Mouse (Mus musculus) ZHBTc4 (cell line): ENCODE results near the gene Bmp6.

ENCODE experiments used
- DNase-seq: peaks from one replicate; pipeline ENCODE4 v3.0.0-alpha.2; 2011; ENCODE audit warnings: low read depth, low spot score

Bmp6 gene

DNA sequence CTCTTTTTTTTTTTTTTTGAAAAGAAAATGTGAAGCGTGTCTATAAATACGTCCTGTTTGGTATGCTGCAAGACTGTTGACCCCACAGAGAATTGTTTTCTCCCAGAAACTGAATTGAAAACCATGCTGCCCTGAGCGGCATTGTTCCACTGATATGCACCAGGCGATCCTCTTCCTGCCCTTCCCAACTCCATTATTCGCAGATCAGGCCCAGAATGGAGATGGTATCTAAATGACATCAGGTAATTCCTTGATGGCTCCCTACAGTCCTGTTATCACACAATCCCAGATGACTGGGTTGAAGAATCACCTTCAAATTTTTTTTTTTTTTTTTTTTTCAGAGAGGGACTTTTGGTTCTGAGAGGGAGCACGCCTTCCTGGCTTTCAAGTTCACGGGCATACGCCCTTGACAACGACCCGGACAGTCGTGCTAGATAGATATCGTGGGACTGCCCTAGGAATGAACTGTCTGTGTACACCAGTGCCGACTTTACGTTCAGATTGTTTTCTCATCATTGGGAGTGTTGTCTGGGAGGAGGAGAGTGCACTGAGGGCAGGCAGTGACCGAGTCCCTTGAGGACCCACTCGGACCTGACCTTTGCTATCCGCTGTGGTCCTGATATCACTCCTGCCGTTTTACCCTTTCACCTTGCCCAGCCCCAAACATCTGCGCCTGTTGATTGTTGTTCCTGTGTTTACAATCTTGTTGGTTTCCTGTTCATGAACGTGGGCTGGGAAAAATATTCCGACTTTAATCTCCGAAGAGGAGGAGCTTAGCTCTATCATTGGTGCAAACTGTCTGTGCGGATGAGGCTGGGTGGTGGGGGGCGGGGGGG is 8.7 kb downstream of the Bmp6 start:
- peak; percentile 23 for DNase-seq

DNA sequence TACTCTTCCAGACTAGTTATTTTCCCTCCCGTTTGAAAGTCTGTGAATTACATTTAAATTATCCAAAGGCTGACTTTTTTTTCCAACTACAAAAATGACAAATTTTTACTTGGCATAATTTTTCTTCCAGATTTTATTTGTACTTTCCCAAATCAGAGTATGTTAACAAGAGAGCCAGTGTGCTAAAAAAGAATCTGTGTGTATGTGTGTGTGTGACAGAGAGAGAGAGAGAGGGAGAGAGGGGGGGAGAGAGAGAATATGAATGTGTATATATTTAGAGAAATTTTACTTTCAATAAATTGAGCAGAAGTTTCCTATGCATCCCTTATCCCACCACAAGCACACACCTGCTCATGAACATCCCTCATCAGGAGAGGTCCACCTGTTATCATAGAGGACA is 9.4 kb downstream of the Bmp6 start:
- no peak for DNase-seq

DNA sequence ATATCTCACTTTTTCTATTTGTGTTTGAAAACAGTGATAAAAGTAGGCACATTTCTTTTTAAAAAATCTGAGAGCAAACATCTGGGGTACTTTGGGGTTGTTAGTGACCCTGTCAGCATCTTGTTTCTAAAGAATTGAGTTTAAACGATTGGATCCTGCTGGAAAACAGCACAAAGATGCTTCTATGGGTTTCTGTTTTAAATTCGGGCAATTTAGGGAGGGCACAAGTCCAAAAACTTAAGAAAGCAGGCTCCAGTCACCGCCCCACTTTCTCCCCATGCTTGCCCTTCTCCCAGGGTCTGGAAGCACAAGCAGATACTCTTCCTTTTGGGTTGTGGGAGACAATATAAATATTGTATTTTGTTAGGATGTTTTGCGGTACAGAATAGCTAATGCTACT is 14.1 kb downstream of the Bmp6 start:
- DNase-seq: no peak

DNA sequence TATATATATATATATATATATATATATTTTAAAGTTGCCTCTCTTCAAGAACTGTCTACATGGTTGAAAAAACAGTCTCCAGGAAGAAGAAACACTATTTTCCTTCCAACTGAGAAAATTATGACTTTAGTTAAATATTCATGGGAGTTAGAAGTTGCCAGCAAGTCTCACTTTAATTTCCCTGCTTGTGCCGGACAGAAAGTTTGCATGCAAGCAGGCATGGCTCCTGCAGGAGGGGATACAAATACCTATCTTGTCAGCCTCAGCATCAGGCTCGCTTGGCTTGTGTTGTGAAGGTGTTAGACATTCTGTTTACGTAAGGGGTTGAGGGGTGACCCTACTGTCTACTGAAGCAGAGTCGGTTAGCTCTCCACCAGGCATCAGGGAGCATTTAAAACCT is 17.8 kb downstream of the Bmp6 start:
- no peak for DNase-seq

DNA sequence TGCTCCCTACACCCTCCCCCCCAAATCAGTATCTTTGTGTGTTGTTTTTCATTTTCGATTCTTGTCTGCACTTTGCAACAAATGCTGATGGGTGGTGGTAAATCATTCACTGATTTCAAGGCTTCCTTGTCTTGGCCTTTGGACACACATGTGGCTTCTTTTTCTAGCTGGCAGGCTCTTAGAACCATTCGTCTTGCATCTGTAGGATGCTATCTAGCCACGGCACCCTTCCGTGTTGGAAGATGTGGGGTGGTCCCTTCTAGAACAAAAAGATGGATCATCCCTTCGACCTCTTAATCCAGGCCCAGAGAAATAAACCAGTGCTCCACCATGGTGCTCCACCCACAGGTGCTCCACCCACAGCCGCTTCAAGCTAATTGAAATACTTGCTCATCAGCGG is 19.0 kb downstream of the Bmp6 start:
- DNase-seq: no peak

DNA sequence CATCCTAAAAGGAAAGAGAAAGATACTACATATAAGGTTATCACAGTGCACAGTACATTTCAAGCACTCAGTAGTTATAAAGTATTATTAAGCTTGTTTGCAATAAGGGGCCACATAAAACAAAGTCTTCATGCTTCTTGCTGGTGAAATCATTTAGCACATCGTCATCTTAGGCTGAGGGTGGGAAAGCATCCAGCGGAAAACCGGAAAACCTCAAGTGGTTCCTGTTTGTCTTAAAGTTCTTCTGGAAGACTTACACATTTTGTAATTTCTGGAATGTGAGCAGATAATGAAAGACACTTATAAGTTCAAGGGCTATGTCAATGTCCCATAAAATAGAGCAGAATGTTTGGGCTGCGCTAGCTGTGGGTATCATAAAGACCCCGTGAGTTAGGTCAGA is 24.7 kb downstream of the Bmp6 start:
- no peak for DNase-seq

DNA sequence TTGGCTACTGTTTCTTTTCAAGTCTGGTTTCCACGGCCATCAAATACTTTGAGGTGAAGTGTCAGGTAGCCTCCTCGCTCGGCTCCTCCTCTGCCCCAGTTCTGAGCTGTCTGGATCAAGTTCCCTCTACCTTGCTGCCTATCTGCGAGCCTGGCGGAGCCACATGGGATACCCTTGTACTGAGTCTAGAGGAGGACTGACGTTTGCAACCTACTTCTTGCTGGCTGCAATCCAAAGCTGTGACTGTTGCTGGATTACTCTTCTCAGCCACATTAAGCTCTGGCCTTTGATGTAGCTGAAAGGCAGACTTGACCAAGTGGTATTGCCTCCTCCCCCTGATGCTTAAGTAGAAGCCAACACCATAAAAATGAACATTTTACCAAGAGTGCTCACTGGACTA is 31.2 kb downstream of the Bmp6 start:
- DNase-seq: no peak

DNA sequence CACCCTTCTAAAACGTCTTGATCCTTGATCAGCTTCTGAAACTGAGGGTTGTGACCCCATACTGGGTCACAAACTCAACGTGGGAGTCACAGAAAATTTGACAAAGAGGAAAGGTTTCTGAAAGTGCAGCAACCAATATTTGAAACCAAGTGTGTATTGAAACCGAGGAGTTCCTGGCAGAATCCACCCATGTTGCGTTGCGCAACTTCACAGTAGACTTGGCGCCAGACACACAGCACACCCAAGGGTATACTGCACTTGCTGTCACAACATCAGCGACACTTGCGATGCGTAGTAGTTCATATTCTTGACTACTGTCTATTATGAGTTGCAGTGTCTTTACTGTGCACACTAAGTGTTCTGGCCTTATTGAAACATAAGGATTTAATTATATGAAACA is 32.4 kb downstream of the Bmp6 start:
- DNase-seq: no peak

DNA sequence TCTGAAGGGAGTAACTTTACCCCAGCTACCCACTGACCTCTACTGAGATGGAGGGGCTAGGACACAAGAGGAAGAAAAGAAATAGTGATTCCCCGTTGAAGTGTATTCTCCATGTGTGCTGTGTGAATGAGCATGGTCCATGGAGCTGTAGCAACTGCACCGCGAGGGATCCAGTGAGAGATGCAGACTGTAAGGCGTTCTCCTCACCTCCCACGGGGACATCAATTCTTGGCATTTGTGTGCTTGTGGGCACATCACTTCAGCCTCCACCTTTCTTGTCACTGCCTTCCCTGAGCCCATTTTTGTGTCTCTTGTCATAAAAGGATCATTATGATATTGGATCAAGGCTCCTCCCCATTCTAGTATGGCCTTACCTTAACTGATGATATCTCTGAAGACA is 34.9 kb downstream of the Bmp6 start:
- DNase-seq: no peak

DNA sequence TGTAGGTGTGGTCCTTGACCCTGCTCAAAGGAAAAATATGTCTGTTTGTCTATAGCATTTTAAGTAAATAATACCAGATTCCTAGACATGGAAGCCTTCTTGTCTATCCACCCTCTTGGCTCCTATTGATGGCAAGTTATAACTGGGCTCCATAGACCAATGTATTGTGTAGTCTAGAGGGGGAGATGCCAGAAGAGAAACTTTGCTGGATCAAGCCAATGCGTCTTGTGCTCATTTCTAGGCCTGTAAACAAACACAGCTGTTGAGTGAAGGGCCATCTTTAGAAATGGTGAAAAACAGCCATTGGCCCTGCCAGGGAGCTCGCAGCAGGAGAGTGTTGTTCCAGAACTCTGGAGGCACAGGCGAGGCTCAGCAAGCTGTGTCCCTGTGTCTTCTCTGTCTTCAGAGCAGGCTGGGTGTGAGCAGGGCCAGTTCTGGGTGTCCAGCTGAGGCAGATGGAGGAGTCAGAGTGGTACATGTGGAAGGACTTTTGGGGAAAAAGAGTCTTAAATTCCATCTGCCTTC is 41.2 kb downstream of the Bmp6 start:
- DNase-seq: no peak

DNA sequence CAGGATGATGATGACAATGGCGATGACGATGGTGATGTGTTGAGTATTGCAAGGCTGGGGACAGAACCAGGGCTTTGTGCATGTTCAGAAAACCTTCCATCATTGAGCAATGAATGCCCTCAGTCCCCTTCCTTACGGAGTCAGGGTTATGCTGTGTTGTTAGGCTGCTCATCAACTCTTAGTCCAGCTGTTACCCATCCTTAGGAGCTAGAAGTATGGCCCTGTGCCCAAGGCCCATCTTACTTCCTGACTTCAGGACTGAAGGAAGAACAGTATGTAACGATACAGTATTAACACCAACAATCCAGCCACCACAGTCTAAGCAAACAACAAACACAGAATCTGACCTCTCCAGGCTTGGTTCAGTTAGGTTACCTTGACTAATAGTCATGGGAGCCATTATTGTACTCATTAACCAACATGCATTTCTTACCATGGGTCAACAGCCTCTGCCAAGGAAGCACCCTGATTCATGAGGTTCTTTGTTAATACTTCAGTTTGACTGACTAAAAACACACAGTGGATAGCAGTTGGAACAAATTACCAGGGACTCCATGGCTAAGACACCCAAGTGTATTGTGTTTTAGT is 42.6 kb downstream of the Bmp6 start:
- no peak for DNase-seq

DNA sequence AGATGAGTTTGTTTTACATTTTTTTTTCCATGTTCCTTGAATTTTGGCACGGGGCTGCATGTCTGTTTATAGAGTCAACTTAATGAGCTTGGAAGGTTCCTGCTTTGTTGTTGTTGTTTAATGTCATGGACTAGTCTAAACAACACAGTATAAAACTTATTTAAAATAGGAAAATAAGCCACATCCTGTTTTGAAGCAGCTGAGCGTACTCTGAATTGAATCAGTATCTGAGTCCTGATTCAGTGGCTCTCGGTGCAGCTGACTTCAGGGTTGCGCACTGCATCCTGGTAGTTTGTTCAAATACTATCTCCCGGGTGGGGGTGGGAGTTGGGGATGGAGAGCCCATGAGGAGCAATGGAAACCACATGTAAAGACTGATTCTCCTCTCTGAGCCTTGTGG is 48.5 kb downstream of the Bmp6 start:
- DNase-seq: no peak

DNA sequence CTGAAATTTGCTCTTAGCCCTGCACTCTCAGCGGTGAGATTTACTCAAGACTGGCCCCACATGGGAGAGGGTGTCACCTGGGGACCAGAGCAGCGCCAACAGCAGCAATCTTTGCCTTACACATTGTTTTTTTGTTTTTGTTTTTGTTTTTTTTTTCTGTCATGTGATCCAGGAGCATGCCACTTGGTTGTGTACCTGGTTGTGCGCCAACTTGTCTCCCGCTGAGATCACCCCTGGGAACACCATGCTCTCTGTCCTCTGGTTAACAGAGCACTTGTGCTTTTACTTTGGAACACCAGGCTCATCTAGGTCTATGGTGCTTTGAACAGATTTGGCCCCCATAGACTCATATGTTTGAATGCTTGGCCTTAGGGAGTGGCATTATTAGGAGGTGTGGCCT is 50.1 kb downstream of the Bmp6 start:
- DNase-seq: no peak

DNA sequence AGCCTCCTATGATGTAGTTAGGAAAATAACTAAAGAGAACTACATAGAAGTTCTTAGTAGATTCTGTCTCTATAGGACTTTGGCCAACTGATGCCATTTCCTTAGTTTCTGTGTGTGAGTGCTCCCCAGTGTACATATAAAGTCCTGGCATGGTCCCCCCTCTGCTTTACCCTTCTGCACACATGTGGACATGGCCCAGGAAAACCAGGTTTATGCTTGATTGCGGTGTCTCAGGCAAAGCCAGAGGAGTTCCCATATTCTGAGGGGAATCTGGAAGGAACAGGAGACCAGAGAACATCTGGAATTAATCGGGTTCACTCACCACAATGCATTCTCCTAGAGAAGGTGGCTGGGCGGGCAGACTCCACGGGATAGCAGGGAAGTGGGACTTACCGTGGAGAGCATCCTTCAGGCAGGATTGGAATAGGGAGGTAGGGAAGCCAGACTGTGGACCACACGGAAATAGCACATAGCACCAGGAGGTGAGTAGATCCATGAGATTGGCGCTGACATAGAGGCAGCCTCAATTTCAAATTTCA is 52.2 kb downstream of the Bmp6 start:
- DNase-seq: no peak

DNA sequence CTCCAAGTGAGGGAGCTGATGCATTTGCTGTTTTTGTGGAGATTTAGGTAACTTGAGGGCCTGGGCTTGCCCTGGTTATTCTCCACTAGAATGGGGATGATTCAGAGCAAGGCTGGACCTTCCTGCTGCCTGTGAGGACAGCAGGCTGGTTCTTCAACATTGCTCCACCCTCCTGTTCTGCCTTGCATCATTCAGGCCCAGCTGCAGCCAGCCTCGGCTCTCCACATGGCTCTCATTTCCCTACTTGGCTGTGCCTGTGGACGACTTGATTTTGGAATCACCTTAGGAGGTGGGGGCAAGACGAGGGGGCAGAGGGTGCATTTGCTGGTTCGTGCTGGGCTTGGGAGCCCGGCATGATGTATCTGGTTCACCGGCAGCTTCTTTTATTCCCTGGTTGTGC is 53.8 kb downstream of the Bmp6 start:
- no peak for DNase-seq

DNA sequence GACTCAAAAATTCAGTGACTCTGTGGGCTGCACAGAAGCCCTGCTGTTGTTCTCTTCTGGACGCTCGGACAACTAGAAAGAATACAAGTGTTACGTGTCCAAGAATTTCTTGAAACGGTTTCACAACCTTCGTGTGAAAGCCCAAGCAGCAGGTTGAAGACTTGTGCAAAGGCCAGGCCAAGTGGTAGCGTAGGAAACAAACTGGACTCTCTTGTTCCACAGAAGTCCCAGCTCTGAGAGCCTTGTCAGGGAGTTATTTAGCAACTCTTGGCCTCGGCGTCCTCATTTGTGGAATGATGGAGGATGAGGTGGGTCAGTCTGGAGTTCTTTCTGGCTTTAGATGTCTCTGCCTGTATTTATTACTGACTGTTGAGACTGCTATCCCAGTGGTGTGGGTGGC is 55.8 kb downstream of the Bmp6 start:
- DNase-seq: no peak

DNA sequence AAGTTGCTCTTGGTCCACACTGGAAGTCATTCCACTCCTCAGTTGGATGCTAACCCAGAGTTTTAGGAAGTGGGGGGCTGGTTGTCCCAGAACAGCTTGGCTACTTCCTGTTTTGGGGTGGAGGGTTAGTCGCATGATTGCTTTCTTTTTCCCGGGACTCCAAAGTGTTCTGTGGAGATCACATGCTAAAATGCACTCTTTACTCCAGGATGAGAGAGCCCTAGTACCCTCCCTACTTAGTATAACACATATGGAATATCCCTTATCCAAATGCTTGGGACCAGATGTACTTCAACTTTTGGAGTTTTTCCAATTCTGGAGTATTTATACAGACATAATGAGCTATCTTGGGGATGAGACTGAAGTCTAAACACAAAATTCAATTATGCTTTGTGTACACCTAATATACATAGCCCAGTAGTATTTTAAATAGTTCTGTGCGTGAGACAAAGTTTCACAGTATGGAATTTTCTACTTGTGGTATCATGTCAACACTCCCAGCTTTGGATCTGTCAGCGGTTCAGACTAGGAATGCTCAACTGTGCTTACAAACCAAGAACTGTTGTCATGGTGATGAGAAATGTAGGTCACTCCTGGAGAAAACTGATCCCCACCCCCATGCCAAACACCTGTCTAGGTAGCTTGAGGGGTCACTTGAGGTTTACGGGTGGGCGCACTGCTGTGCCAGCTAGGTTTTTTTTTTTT is 62.9 kb downstream of the Bmp6 start:
- DNase-seq: no peak

DNA sequence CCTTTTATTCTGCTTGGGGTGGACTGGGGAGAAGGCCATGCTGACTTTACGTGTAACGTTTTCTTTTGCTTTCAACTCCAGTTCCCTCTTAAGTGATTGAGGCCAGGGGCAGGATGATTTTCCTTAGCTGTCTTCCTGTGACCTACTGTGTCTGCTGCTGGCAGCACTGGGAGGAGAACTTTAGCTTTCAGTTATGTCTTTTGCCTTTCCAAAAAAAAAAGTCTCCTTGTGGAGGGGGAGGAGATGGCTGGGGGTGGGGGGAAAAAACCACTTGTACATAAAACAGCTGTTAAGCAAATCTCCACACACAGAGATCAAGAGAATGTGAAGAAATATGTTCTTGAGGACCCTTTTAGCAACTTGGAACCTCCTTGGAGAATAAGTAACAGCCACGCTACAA is 63.7 kb downstream of the Bmp6 start:
- DNase-seq: no peak

DNA sequence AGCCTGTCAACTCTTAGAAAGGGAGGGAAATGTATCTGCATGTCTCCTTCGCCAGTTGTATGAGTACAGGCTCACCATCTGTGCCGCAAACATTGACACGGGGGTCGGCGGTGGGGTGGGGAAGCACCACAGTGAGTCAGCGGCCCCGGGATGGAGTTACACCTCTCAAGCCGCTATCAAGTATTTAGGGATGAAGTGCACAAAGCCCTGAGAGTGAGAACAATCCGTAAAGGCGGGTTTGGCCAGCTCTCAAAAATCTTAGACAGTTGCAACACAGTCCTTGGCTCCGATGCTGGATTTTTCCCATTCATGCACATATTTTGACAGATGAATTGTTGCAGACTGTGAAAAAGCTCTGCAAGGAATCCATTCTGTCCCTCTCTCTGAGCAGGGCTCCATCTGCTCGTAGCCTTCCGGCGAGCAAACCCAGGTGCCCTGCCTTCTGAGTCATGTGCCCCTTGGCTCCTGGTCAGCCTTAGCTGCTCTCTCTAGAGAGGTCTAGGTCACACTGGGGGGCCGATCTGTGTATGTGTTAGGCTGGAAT is 65.5 kb downstream of the Bmp6 start:
- peak; percentile 15 for DNase-seq

DNA sequence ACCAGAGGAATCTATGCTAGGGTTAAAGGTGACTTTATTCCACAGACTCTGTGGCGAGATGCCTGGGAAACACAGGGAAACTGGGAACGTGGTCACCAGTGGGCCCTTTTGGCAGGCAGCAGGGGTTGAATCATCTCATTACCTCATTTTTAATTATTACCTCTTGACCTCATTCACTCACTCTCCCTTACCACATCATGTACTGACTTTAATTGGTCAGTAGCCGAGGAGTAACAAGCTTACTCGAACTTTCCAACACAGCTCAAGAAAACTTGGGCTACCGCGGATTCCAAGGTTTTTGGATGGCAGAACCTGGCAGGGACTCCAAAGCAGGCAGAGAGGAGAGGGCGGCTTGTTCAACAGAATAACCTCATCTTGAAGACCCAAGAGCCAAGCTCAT is 74.9 kb downstream of the Bmp6 start:
- DNase-seq: no peak

DNA sequence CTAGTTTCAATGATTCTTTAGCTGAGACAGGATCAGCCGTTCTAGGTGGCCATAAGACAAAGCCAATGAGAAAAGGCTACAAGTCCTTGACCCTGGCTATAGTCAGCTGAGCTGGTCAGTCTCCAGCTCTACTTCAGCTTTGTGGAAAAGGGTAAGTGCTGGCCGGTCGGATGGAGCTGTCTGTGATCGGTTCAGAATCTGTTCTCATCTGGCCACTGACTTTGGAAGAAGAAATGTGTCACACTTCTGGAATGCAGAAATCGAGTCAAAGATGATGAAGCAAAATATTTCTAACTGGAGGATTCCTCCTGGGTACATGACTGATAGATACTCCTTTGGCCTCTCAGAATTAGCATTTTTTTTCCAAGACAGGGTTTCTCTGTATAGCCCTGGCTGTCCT is 77.6 kb downstream of the Bmp6 start:
- no peak for DNase-seq

DNA sequence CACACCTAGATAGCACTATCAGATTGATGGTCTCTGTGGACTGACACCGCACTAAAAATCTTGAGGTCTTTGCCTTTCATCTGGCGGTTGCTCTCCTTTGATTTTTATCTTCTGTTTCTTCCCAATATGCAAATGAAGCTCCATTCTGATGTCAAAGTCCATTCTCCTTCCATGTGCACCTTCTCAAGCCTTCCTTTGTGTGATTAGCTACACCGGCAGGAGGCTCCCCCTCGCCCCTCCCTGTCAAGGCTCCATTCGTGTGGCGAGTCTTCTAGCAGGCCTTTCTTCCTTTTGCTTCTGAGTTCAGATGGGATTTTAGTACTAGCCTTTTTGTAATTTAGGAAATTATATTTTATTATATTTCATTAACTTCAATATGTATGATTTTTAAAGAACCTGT is 80.4 kb downstream of the Bmp6 start:
- no peak for DNase-seq
